Mouse (Mus musculus) stomach, postnatal 0 days (tissue): Measurements from ENCODE around the gene Olfr169.
"Not testable (repeated sequence)": the region's sequence is repeated elsewhere in the genome, so short reads cannot be mapped to it uniquely, and the experiment has no call there.

Experiments
- CTCF ChIP-seq: IDR thresholded peaks from 2 replicates; pipeline ENCODE4 v1.5.1; 2016; ENCODE audit warnings: antibody characterized with exemption, low read depth, mild to moderate bottlenecking, moderate library complexity
- EP300 ChIP-seq: optimal IDR thresholded peaks from 2 replicates; pipeline ENCODE3; 2016; ENCODE audit warnings: antibody characterized with exemption

DNA sequence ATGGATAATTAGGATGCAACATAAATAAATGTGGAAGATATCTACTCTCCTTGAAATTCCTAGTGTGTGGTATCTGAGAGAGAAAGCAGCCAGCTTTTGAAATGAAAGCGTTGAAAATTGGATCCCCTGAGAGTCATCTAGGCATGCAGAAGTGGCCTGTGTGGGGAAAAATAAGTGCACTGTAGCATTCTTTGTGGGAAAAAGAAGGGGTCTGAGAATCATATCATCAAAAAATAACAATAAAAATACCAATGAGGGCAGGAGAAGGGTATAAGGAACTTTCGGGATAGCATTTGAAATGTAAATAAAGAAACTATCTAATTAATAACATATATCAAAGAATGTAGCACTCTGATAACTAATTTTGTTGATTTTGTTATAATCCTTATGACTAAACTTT is at the start of gene Olfr169:
- not testable (repeated sequence) for TF ChIP-seq EP300, CTCF
